Mouse (Mus musculus): ENCODE results near the gene G2e3. TPM values are rescaled to one million over a fixed set of nuclear protein-coding genes. Genes with fewer than 3 reads are reported as not detected.
A peak's percentile ranks its signal among the peaks of the same experiment; 100 is the strongest.

G2e3 gene
- polyA plus RNA-seq (2015; fragmentation: Nextera tagmentation; extraction: Ambion mirVana): 12.6 and 13.2 TPM in 2 replicates

DNA sequence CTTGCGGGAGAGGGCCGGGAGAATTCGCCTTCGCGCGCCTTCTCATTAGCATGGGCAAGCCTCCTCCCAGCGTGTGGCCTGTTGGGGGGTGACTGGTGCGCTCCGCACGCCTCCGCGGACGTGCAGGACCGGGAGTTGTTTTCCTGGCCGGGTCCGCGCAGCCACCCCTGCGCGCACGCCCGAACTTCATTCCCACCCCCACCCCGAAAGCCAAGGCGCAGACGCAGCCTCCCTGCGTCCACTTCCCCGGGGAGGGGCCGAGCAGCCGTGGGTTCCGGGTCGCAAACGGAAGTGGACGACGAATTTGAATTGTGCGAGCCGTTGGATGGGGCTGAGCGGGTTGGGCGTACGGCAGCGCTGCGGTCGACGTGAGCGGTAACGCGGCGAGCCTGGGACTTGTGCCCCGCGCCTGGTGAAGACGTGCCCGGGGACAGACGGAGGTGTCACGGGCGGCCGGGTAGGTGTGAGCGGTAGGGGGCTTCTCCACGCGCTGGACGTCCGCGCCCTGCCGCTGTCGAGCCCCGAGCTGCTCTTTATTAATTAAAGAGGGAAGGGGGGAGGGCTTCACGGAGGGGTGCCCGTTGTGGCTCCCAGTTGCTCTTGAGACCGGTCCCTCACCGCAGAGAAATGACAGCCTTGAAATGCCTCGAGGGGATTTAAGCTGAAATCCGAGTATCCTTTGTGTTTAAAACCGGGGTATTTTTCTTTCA lies at the start of gene G2e3:
Gene G2e3 (plus strand): TSS at position 74 of the 710 bp plus-strand sequence.
- peaks cover 5% of the 10 kb centered on the region for H3K4me1 ChIP-seq (ENCODE audit: control insufficient read depth, insufficient read depth, low read depth, low read length)
- no peaks in the 10 kb centered on the region for H3K9me3 ChIP-seq (ENCODE audit: control insufficient read depth, low read length)
- peak within 1 kb of the TSS; percentile 75 for H3K4me2 ChIP-seq (ENCODE audit: low read length)
- peak within 1 kb of the TSS; percentile 81 for H3K4me3 ChIP-seq (ENCODE audit: low read length)
- WGBS: under 1% methylated on average over 62 of the region's 70 CpGs
- H3K36me3 ChIP-seq (ENCODE audit: control insufficient read depth, insufficient read depth, low read length): peaks cover 1% of the 10 kb centered on the region; the same call in 1 of the 2 replicates
- peak within 1 kb of the TSS; percentile 91 for H3K27ac ChIP-seq (ENCODE audit: low read depth, low read length)
- peak; percentile 98 for ATAC-seq
- peak within 1 kb of the TSS; percentile 87 for H3K9ac ChIP-seq (ENCODE audit: low read depth, low read length)
- no peaks in the 10 kb centered on the region for H3K27me3 ChIP-seq (replicated peaks; ENCODE audit: control insufficient read depth, insufficient read depth, low read length)

GRCm38 (mm10) chr12:51323604-51324003 lies 24.3 kb upstream of the G2e3 start:
- Histone ChIP-seq H3K4me3 (ENCODE audit: low read length) (no peak overlapping the region), H3K36me3 (ENCODE audit: control insufficient read depth, insufficient read depth, low read length) (no peaks in the 10 kb centered on the region), H3K9me3 (ENCODE audit: control insufficient read depth, low read length) (no peaks in the 10 kb centered on the region), H3K4me1 (ENCODE audit: control insufficient read depth, insufficient read depth, low read depth, low read length) (no peaks in the 10 kb centered on the region), H3K9ac (ENCODE audit: low read depth, low read length) (no peak overlapping the region), H3K27me3 (replicated peaks; ENCODE audit: control insufficient read depth, insufficient read depth, low read length) (no peaks in the 10 kb centered on the region), H3K4me2 (ENCODE audit: low read length) (no peak overlapping the region), H3K27ac (ENCODE audit: low read depth, low read length) (no peak overlapping the region)
- no peak for ATAC-seq
- 96% methylated on average over 3 of the region's 3 CpGs for WGBS

DNA sequence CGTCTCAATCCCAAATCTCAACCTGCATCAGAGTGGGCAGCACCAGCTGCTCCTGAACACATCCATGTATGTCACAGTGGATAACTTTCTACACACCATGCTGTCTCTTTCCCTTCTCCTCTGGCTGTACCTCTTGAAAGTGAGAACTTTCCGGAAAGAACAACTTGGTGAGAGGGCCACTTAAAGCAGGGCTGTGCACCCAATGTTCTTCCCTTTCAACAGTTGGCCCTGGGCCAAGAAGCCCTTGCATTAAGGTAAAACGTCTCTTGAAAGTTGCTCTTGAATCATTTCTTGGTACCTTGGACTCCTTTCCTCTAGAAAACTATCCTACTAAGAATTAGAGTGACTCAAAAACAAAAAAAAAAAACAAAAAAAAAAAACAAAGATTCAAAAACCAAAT lies 21.0 kb upstream of the G2e3 start:
- 91% methylated on average over 3 of the region's 3 CpGs for WGBS
- H3K4me3 ChIP-seq (ENCODE audit: low read length): no peak overlapping the region
- H3K4me1 ChIP-seq (ENCODE audit: control insufficient read depth, insufficient read depth, low read depth, low read length): no peaks in the 10 kb centered on the region
- H3K27me3 ChIP-seq (replicated peaks; ENCODE audit: control insufficient read depth, insufficient read depth, low read length): no peaks in the 10 kb centered on the region
- H3K36me3 ChIP-seq (ENCODE audit: control insufficient read depth, insufficient read depth, low read length): no peaks in the 10 kb centered on the region
- ATAC-seq: no peak
- H3K9ac ChIP-seq (ENCODE audit: low read depth, low read length): no peak overlapping the region
- H3K27ac ChIP-seq (ENCODE audit: low read depth, low read length): no peak overlapping the region
- no peak overlapping the region for H3K4me2 ChIP-seq (ENCODE audit: low read length)
- H3K9me3 ChIP-seq (ENCODE audit: control insufficient read depth, low read length): no peaks in the 10 kb centered on the region

GRCm38 (mm10) chr12:51337014-51337413 lies 10.8 kb upstream of the G2e3 start:
- no peak overlapping the region for H3K27ac ChIP-seq (ENCODE audit: low read depth, low read length)
- no peak overlapping the region for H3K4me3 ChIP-seq (ENCODE audit: low read length)
- no peaks in the 10 kb centered on the region for H3K4me1 ChIP-seq (ENCODE audit: control insufficient read depth, insufficient read depth, low read depth, low read length)
- no peaks in the 10 kb centered on the region for H3K9me3 ChIP-seq (ENCODE audit: control insufficient read depth, low read length)
- no peak overlapping the region for H3K9ac ChIP-seq (ENCODE audit: low read depth, low read length)
- WGBS: 94% methylated on average over 1 of the region's 1 CpGs
- H3K36me3 ChIP-seq (ENCODE audit: control insufficient read depth, insufficient read depth, low read length): no peaks in the 10 kb centered on the region
- H3K4me2 ChIP-seq (ENCODE audit: low read length): no peak overlapping the region
- no peak for ATAC-seq
- no peaks in the 10 kb centered on the region for H3K27me3 ChIP-seq (replicated peaks; ENCODE audit: control insufficient read depth, insufficient read depth, low read length)

GRCm38 (mm10) chr12:51346121-51346520 lies 1.7 kb upstream of the G2e3 start:
- no peaks in the 10 kb centered on the region for H3K9me3 ChIP-seq (ENCODE audit: control insufficient read depth, low read length)
- no peak for ATAC-seq
- H3K9ac ChIP-seq (ENCODE audit: low read depth, low read length): no peak overlapping the region
- H3K27me3 ChIP-seq (replicated peaks; ENCODE audit: control insufficient read depth, insufficient read depth, low read length): no peaks in the 10 kb centered on the region
- H3K27ac ChIP-seq (ENCODE audit: low read depth, low read length): no peak overlapping the region
- H3K36me3 ChIP-seq (ENCODE audit: control insufficient read depth, insufficient read depth, low read length): no peaks in the 10 kb centered on the region
- no peak overlapping the region for H3K4me3 ChIP-seq (ENCODE audit: low read length)
- peaks cover 5% of the 10 kb centered on the region for H3K4me1 ChIP-seq (ENCODE audit: control insufficient read depth, insufficient read depth, low read depth, low read length)
- H3K4me2 ChIP-seq (ENCODE audit: low read length): no peak overlapping the region
- WGBS: 42% methylated on average over 4 of the region's 4 CpGs

- no peaks in the 10 kb centered on the region for H3K9me3 ChIP-seq (ENCODE audit: control insufficient read depth, low read length)
- peak overlapping the region; percentile 87 for H3K9ac ChIP-seq (ENCODE audit: low read depth, low read length)
- under 1% methylated on average over 10 of the region's 10 CpGs for WGBS
- peaks cover 5% of the 10 kb centered on the region for H3K4me1 ChIP-seq (ENCODE audit: control insufficient read depth, insufficient read depth, low read depth, low read length)
- peak overlapping the region; percentile 91 for H3K27ac ChIP-seq (ENCODE audit: low read depth, low read length)
- no peaks in the 10 kb centered on the region for H3K27me3 ChIP-seq (replicated peaks; ENCODE audit: control insufficient read depth, insufficient read depth, low read length)
- H3K4me2 ChIP-seq (ENCODE audit: low read length): peak overlapping the region; percentile 75
- H3K4me3 ChIP-seq (ENCODE audit: low read length): peak overlapping the region; percentile 81
- peak; percentile 18; the same call in 1 of the 2 replicates for ATAC-seq
- peaks cover 3% of the 10 kb centered on the region; the same call in 1 of the 2 replicates for H3K36me3 ChIP-seq (ENCODE audit: control insufficient read depth, insufficient read depth, low read length)
Measured at GRCm38 (mm10) chr12:51348698-51348998, 787 bp downstream of the G2e3 start.

GRCm38 (mm10) chr12:51355296-51355695 lies 7.4 kb downstream of the G2e3 start:
- Histone ChIP-seq H3K27ac (ENCODE audit: low read depth, low read length) (no peak overlapping the region), H3K4me2 (ENCODE audit: low read length) (no peak overlapping the region), H3K9ac (ENCODE audit: low read depth, low read length) (no peak overlapping the region), H3K4me3 (ENCODE audit: low read length) (no peak overlapping the region), H3K27me3 (replicated peaks; ENCODE audit: control insufficient read depth, insufficient read depth, low read length) (no peaks in the 10 kb centered on the region), H3K4me1 (ENCODE audit: control insufficient read depth, insufficient read depth, low read depth, low read length) (no peaks in the 10 kb centered on the region), H3K36me3 (ENCODE audit: control insufficient read depth, insufficient read depth, low read length) (peaks cover 14% of the 10 kb centered on the region), H3K9me3 (ENCODE audit: control insufficient read depth, low read length) (no peaks in the 10 kb centered on the region)
- WGBS: 78% methylated on average over 8 of the region's 8 CpGs
- no peak for ATAC-seq

- no peaks in the 10 kb centered on the region for H3K9me3 ChIP-seq (ENCODE audit: control insufficient read depth, low read length)
- no peak for ATAC-seq
- no peak overlapping the region for H3K4me2 ChIP-seq (ENCODE audit: low read length)
- H3K4me3 ChIP-seq (ENCODE audit: low read length): no peak overlapping the region
- peaks cover 30% of the 10 kb centered on the region for H3K36me3 ChIP-seq (ENCODE audit: control insufficient read depth, insufficient read depth, low read length)
- H3K27ac ChIP-seq (ENCODE audit: low read depth, low read length): no peak overlapping the region
- H3K27me3 ChIP-seq (replicated peaks; ENCODE audit: control insufficient read depth, insufficient read depth, low read length): no peaks in the 10 kb centered on the region
- no peak overlapping the region for H3K9ac ChIP-seq (ENCODE audit: low read depth, low read length)
- H3K4me1 ChIP-seq (ENCODE audit: control insufficient read depth, insufficient read depth, low read depth, low read length): no peaks in the 10 kb centered on the region
Measured at GRCm38 (mm10) chr12:51361294-51361693, 13.4 kb downstream of the G2e3 start.

DNA sequence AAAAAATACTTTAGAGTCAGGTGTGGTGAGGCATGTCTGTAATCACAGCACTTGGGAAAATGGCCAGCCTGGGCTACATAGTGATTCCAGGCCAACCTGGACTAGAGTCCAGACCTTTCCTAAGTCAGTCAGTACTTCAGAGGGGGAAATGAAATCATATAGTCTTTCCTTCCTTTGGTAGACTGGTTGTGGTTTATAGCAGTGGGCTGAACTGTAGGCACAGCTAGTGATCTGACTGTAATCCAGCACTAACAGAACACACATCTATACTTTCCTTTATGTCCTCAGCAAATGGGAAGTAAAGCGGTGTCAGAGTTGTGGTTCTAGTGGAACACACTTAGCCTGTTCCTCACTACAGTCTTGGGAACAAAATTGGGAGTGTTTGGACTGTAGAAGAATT lies 15.0 kb downstream of the G2e3 start:
- no peak overlapping the region for H3K9ac ChIP-seq (ENCODE audit: low read depth, low read length)
- H3K27me3 ChIP-seq (replicated peaks; ENCODE audit: control insufficient read depth, insufficient read depth, low read length): no peaks in the 10 kb centered on the region
- H3K4me3 ChIP-seq (ENCODE audit: low read length): no peak overlapping the region
- H3K4me1 ChIP-seq (ENCODE audit: control insufficient read depth, insufficient read depth, low read depth, low read length): no peaks in the 10 kb centered on the region
- no peak for ATAC-seq
- H3K36me3 ChIP-seq (ENCODE audit: control insufficient read depth, insufficient read depth, low read length): peaks cover 27% of the 10 kb centered on the region
- H3K27ac ChIP-seq (ENCODE audit: low read depth, low read length): no peak overlapping the region
- H3K9me3 ChIP-seq (ENCODE audit: control insufficient read depth, low read length): no peaks in the 10 kb centered on the region
- WGBS: 100% methylated on average over 1 of the region's 1 CpGs
- no peak overlapping the region for H3K4me2 ChIP-seq (ENCODE audit: low read length)

Data from hindbrain, embryonic 16.5 days (tissue).